12 mouse cellular contexts compared by ENCODE assay signal in genomic region chr17:51321025-51321424, GRCm38 (mm10).
DNase-seq lines count a peak whose midpoint lies in the region; ATAC-seq and TF ChIP-seq lines count a peak whose summit lies in the region.
"Had no signal": no experiment of that assay in that cellular context is flagged by ENCODE, and none has a peak within 500 bp of the region (broad histone marks: within the 10 kb centered on the region; RNA-seq: fewer than 3 reads in every experiment).

No protein-coding gene starts in this region.

- no peak for TF ChIP-seq POLR2A in limb, embryonic 14.5 days (IDR thresholded peaks at IDR 0.05; ENCODE audit: borderline replicate concordance, extremely low read depth, insufficient read depth, insufficient read length)

- no peak for ATAC-seq in limb, embryonic 14.5 days (ENCODE audit: low FRiP score, low read depth)
- ATAC-seq in hindbrain, embryonic 13.5 days (ENCODE audit: low FRiP score) = peak; percentile 59; the same call in 1 of the 2 replicates
- ATAC-seq in neural tube, embryonic 15.5 days (ENCODE audit: low FRiP score) = peak; percentile 74

- no peaks in the 10 kb centered on the region for H3K27me3 ChIP-seq in limb, embryonic 14.5 days (ENCODE audit: control insufficient read depth, insufficient read depth, low read length)
- H3K27me3 ChIP-seq in limb, embryonic 10.5 days (ENCODE audit: low read depth, poor library complexity, severe bottlenecking) = no peaks in the 10 kb centered on the region
- no peaks in the 10 kb centered on the region for H3K27me3 ChIP-seq in hindbrain, embryonic 13.5 days
- no peaks in the 10 kb centered on the region for H3K27me3 ChIP-seq in neural tube, embryonic 15.5 days (replicated peaks)
- H3K27me3 ChIP-seq: CH12.LX had no signal

- H3K9ac ChIP-seq in limb, embryonic 14.5 days (ENCODE audit: low read depth, low read length, severe bottlenecking) = peak overlapping the region; percentile 8; the same call in 1 of the 2 replicates
- H3K9ac ChIP-seq in hindbrain, embryonic 13.5 days = no peak overlapping the region
- no peak overlapping the region for H3K9ac ChIP-seq in neural tube, embryonic 15.5 days (replicated peaks)
- H3K9ac ChIP-seq: liver, embryonic 14.5 days had no signal

- H3K27ac ChIP-seq in limb, embryonic 14.5 days (replicated peaks; ENCODE audit: low read depth, low read length) = no peak overlapping the region
- H3K27ac ChIP-seq in limb, embryonic 10.5 days = no peak overlapping the region
- peak overlapping the region; percentile 58; the same call in 1 of the 2 replicates for H3K27ac ChIP-seq in hindbrain, embryonic 13.5 days
- H3K27ac ChIP-seq in neural tube, embryonic 15.5 days (replicated peaks) = 0 out of 2 replicates have a peak overlapping the region, but pooled peaks have one; percentile 51
- H3K27ac ChIP-seq: gastrocnemius, adult 2 months; liver, embryonic 14.5 days had no signal

- no peaks in the 10 kb centered on the region for H3K9me3 ChIP-seq in limb, embryonic 14.5 days (ENCODE audit: control insufficient read depth, low read length)
- H3K9me3 ChIP-seq in limb, embryonic 10.5 days (replicated peaks) = no peaks in the 10 kb centered on the region
- H3K9me3 ChIP-seq in hindbrain, embryonic 13.5 days = no peaks in the 10 kb centered on the region
- H3K9me3 ChIP-seq in neural tube, embryonic 15.5 days (replicated peaks) = no peaks in the 10 kb centered on the region

- no peak for DNase-seq in limb, embryonic 14.5 days (ENCODE audit: low spot score)
- DNase-seq in limb, embryonic 10.5 days (ENCODE audit: low spot score) = no peak
- peak; percentile 50 to 59 for DNase-seq in cerebellum, postnatal 10 days
- no peak for DNase-seq in lung, postnatal 4 days
- DNase-seq in testis, postnatal 14 days (ENCODE audit: low spot score) = no peak
- DNase-seq in lung, postnatal 36 days = no peak
- DNase-seq: gastrocnemius, adult 2 months; heart, postnatal 10 days had no signal

- H3K4me3 ChIP-seq in limb, embryonic 14.5 days (replicated peaks; ENCODE audit: low read length) = no peak overlapping the region
- H3K4me3 ChIP-seq in limb, embryonic 10.5 days = no peak overlapping the region
- H3K4me3 ChIP-seq in hindbrain, embryonic 13.5 days = no peak overlapping the region
- H3K4me3 ChIP-seq in neural tube, embryonic 15.5 days (replicated peaks) = no peak overlapping the region
- H3K4me3 ChIP-seq: gastrocnemius, adult 2 months had no signal

- H3K4me2 ChIP-seq in limb, embryonic 14.5 days (replicated peaks; ENCODE audit: low read depth, low read length, severe bottlenecking) = no peak overlapping the region
- H3K4me2 ChIP-seq in hindbrain, embryonic 13.5 days = no peak overlapping the region
- H3K4me2 ChIP-seq in neural tube, embryonic 15.5 days = no peak overlapping the region

- 66% methylated on average over 5 of the region's 5 CpGs for WGBS in limb, embryonic 14.5 days
- 85% methylated on average over 5 of the region's 5 CpGs for WGBS in limb, embryonic 10.5 days
- WGBS in hindbrain, embryonic 13.5 days = 60% methylated on average over 5 of the region's 5 CpGs
- 50% methylated on average over 5 of the region's 5 CpGs for WGBS in neural tube, embryonic 15.5 days

- H3K36me3 ChIP-seq in limb, embryonic 14.5 days (ENCODE audit: control insufficient read depth, insufficient read depth, low read length) = no peaks in the 10 kb centered on the region
- no peaks in the 10 kb centered on the region for H3K36me3 ChIP-seq in limb, embryonic 10.5 days
- no peaks in the 10 kb centered on the region for H3K36me3 ChIP-seq in hindbrain, embryonic 13.5 days
- no peaks in the 10 kb centered on the region for H3K36me3 ChIP-seq in neural tube, embryonic 15.5 days

- no peaks in the 10 kb centered on the region for H3K4me1 ChIP-seq in limb, embryonic 14.5 days (ENCODE audit: control insufficient read depth, insufficient read depth, low read length)
- no peaks in the 10 kb centered on the region for H3K4me1 ChIP-seq in limb, embryonic 10.5 days
- H3K4me1 ChIP-seq in hindbrain, embryonic 13.5 days (replicated peaks) = peaks cover 6% of the 10 kb centered on the region; the same call in 1 of the 2 replicates
- H3K4me1 ChIP-seq in neural tube, embryonic 15.5 days = peaks cover 4% of the 10 kb centered on the region; the same call in 1 of the 2 replicates

Comparison
In these comparisons a context has a peak if more than half of its experiments do, and no peak if none do; other contexts are left out.
1. DNase-seq: peak in cerebellum, postnatal 10 days (2 of 2); none in limb, embryonic 14.5 days (single experiment), limb, embryonic 10.5 days (single experiment), lung, postnatal 4 days (0 of 2), testis, postnatal 14 days (single experiment) and lung, postnatal 36 days (single experiment).
2. H3K27ac ChIP-seq: peak in hindbrain, embryonic 13.5 days (single experiment) and neural tube, embryonic 15.5 days (single experiment); none in limb, embryonic 14.5 days (single experiment) and limb, embryonic 10.5 days (single experiment).